Mouse (Mus musculus) T-helper 1 cell (primary cell): Measurements from ENCODE around the gene Cyp2c23.

Experiments
- in situ Hi-C: fragments of 300-600 bp; cut with MboI, MseI; formaldehyde crosslinking; loops from one replicate; pipeline ENCODE4 v1.15.1; 2025; ENCODE audit warnings: high pct_unique_total_duplicates

Gene Cyp2c23

DNA sequence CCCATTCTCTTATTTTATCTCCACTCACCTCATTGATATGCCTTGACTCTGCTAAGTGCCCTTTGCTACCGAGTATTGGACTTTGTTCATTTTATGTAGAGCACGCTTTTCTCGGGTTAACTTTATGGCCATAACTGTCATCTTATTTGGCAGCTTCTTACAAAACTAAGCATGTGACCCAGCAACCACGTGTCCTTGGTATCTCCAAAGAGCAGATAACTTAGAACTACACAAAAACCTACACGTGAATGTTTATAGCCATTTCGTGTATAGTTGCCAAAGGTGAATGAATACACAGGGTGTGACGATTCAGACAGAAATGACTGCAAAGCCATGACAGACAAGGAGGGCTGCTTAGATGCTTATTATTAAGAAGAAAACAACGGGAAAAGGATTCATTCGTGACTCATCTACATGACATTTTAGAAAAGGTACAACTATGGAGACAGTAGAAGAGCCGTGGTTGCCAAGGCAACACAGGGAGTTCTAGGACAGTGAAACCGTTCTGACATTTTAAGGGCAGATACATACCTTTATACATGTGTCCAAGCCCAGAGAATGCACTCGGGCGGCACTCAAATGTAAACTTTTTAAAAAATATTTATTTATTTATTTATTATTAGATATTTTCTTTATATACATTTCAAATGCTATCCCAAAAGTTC lies 4.0 kb downstream of the Cyp2c23 start:
- in situ Hi-C loops, result no loop called here

DNA sequence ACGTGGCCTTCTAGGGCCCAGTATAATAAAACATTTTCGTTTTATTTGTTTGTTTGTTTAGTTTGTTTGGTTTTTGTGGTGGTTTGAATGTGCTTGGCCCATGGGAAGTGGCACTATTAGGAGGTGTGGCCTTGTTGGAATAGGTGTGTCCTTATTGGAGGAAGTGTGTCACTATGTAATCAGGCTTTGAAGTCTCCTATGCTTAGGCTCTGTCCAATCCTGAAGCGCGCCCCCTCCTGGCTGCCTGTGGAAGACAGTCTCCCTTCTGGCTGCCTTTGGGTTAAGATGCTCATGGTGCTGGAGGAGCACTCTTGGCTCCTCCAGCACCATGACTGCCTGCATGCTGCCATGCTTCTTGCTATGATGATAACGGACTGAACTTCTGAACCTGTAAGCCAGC lies 5.9 kb downstream of the Cyp2c23 start:
- in situ Hi-C loops, result no loop called here

DNA sequence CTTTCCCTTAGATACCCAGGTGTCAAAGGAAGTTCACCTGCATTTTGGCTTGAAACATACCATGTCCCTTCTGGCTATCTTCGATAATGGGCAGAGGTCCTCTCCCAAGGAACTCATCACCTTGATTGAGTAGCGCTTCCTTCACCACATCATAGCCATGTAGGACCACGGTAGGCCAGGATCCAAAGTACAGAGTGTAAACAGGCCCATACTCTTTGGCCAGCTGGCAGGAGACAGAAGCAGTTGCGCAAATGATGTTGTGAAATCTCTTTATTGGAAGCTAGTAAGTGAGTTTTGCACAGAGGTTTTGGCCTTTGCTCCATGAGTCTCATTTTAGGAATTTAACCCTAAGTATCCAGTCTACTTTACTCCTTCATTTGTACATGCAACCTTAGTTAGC lies 7.5 kb downstream of the Cyp2c23 start:
- in situ Hi-C loops, result no loop called here

DNA sequence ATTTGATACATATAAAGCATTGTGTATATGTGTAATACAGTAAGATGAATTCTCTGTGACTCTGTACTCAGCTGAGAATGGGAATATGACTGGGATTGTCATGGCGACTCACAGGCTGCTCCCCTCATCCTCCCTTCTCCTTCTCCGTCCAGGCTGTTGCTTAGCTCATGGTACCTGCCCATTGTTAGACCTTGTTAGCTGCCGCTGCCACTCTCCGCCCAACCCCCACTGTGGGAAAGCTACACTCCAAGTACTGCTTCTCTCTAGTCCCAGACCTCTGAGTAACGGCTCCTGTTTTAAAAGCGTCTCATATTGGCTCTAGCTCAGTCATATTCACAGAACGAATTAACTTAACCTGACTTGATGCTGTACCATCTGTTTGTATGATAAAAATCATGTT lies 9.3 kb downstream of the Cyp2c23 start:
- in situ Hi-C loops, result no loop called here

DNA sequence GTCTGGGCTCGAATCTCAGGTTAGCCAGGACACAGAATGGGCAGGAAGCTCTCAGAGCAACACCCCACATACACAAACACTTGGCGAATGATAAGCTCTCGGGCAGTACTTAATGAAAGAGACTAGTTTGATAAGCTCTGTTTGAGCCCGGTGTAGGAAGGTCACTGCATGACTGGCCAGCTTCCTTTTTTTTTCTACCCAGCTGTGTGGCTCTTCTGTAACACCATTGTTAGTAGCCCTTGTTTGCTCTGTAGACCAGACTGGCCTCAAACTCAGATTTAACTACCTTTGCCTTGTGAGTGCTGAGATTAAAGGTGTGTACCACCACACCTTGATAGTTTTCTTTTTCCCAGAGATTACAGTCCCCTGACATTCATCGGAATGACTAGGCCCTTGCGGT lies 15.1 kb downstream of the Cyp2c23 start:
- in situ Hi-C loops, result no loop called here

DNA sequence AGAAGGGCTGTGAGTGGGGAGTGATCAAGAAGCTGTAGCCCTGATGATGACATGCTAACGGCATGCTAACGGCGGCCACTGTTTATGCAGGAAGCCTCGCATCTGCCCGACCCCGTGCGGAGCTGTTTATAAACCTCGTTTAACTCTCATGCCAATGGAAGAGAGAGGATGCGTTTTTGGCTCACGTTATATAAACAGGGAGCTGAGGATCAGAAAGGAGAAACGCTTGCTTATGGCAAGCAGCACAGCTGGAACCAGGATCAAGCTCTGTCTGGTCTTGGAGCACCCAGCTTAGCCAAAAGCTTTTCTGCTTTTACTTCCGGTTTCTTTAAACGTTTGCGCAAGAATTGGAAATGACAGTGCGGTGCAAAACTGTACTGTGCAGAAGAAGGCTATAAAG lies 20.2 kb downstream of the Cyp2c23 start:
- in situ Hi-C loops, result loop anchor here (10.0 kb wide), 1 partner anchor 1326 kb away; no protein-coding TSS in a partner anchor

DNA sequence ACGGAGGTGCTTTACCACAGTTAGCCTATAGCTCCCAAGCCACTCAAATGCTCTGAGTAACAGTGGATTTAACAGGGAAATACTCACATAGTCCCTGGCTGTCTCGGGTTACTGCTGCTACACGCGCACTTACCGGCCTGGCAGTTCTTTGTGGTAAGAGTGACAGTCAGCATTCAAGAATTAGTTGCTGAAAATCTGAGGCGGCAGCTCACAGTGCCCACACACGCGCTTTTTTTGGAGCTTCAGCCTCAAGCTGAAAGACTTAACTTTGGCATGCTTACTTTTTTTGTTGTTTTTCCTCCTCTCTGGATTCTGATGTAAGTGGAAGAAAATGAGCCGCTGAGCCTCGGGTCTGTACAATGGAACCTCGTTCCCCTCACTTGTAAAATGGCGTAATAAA lies 21.8 kb downstream of the Cyp2c23 start:
- in situ Hi-C loops, result loop anchor here (10.0 kb wide), 1 partner anchor 1328 kb away; no protein-coding TSS in a partner anchor

DNA sequence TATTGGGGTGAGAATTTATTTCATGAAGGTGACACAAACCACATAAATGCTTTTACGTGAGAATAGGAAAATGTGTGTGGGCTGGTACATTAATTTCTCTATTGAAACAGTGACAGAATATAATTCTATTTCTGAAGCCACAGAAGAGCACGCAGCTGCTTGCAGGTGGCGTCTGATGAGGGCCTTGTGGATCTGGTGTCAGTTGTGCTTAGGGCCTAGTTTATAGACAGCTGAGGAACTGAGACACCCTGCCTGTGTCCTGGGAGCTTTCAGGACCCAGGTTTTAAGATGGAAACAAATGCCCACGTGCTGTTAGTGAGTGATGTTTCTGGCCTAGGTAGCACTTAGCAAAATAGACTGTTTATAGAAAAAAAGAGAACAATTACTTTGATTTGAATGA lies 24.0 kb downstream of the Cyp2c23 start:
- in situ Hi-C loops, result loop anchor here (10.0 kb wide), 1 partner anchor 1330 kb away; no protein-coding TSS in a partner anchor

DNA sequence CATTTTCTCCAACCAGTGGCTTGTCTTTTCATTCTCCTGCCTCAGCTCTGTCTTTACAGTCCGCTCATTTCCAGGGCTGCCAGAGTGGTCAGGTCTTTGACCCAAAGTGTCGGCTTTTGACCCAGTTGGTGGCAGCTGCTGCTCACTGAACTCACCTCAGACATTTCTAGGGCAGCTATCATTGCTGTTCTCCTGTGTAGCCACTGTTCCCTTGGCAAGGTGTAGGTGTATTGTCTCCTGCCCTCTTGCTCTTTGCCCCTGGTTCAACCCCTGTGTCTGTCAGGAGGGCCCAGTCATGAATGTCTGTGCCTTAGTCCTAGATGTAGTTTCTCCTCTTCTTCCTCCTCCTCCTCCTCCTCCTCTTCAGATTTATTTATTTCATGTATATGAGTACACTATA lies 24.7 kb downstream of the Cyp2c23 start:
- in situ Hi-C loops, result loop anchor here (10.0 kb wide), 1 partner anchor 1331 kb away; no protein-coding TSS in a partner anchor

DNA sequence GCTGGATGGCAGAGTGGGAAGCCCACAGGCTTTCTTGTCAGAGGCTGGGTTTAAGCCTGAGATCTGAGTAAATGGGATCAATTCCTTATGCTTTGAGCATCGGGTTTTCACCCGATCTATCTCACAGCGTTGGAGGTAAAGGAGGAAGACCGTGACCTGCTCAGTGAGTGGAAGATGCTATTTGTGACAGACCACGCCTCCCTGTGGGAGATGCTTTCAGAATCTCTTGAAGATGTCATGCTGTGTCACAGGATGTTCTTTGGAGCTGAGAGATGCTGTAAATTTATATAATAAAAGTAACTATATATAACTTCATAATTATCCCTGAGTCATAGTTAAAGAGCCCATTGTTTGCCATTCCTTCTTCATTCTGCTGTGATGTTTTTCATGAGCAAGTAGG lies 28.3 kb downstream of the Cyp2c23 start:
- in situ Hi-C loops, result loop anchor here (10.0 kb wide), 1 partner anchor 1334 kb away; no protein-coding TSS in a partner anchor

DNA sequence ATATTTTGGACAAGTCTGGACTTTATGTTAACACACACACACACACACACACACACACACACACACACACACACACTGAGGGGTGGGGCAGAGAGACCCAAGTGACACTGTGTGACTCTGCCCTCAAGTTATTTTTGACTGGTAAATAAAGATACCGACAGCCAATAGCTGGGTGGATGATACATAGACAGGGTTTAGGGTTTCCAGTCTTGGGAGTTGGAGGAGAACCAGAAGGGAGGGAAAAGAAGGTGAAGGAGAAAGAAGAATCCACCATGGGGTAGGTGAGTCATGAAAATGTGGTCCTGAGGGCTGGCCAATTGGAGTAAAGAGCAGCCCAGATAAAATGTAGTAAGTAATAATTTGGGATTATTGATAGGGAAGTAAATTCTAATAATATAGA lies 28.9 kb downstream of the Cyp2c23 start:
- in situ Hi-C loops, result loop anchor here (10.0 kb wide), 1 partner anchor 1335 kb away; no protein-coding TSS in a partner anchor

DNA sequence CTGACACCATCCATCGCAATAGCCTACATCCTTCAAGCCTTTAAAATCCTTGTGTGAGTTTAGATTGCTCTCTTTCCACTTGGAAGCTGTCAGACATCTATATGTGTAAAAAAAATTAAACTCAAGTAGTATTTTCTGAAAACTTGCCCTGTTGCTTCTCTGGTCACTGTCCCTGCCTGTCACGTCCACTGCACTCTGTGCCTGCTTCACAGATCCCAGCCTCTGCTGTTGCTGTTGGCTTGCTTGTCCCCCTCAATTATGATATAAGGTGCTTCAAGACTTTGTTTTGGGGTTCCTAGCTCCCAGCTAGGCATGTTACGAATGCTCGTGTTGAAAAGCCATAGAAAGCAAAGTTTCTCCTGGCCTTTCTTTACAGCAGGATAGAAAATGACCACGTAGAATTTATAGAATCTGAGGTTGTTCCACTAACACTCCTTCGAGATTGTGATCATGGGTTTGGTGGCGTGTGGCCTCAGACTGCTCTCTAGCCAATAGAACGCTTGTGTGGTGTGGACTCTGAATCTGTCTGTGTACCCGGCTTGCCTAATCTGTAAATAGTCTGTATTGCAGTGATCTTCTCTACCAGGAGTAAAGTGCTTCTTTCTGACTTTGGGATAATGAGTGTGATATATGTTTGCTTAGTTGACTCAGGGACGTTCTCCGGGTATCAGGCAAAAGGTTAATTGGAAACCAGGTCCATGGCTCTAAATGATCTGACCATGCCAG lies 30.0 kb downstream of the Cyp2c23 start:
- in situ Hi-C loops, result no loop called here

DNA sequence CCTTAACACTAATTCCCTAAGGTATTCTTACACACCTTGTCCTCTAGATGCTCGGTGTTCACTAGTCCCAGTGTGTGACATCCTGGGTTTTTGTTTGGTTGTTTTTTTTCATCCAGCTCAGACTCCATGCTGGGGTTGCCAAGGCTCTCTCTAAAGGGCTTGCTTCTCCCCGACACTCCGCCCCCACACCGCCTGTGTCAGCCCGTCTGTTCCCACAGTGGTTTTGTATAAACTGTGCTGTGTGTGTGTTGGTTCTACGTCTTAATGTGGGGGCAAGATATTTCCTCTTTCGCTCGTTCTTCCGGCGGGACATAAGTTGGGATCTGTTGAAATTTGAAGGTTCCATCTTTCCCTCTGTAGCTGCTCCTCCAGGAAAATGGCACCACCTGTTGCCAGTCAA lies 30.9 kb downstream of the Cyp2c23 start:
- in situ Hi-C loops, result no loop called here

DNA sequence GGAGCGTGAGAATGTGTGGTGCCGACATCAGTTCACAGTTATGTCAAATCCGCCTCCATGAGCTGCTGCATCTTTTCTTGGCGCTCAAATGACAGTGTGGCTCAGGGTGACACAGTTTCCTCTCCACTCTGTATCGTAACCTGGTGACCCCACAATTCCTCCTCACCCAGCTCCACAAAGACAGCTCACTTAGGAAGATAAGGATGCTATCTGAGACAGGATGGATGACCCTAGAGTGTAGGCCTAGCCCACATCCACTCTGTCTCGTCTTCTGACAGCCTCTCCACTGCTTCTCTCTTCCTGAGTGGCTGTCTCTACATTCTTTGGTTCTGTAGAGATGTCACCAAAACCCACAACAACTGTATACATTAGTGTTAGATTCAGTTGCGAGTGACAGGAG lies 33.6 kb downstream of the Cyp2c23 start:
- in situ Hi-C loops, result no loop called here

DNA sequence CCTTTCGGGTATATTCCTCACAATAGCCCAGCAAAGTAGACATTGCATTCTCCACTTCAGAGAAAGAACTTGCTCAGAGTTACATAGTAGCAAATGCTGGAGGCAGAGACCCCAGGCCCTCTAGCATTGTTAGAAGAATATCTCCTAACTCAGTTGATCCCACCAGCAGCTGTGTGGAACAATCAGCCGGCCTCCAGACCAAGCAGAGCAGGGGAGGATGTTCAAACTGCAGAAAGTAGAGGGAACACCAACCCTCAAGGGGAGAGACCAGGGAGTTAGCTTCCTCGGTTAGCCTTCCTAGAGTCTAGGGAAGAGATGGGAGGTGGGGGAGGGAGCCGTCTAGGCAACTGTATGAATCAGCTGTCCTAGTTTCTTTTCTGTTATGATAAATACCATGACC lies 36.5 kb downstream of the Cyp2c23 start:
- in situ Hi-C loops, result no loop called here

DNA sequence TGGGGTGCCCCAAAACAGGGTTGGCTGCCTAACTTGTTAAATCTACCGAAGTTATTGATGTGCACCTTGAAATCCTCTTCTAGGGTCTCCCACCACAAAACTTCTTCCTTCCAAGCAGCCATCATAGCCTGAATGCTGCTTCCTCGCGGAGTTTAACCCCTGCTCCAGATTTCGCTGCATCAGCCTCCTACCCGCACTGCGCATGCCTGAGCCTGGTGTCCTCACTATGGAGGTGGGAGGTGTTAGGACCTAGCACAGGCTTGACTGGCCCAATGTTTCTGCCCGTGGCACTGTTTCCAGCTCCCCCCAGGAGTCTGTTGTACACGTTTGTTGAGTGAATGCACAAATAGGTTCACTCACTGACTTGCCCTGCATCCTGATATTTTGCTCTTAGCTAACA lies 38.6 kb downstream of the Cyp2c23 start:
- in situ Hi-C loops, result no loop called here

DNA sequence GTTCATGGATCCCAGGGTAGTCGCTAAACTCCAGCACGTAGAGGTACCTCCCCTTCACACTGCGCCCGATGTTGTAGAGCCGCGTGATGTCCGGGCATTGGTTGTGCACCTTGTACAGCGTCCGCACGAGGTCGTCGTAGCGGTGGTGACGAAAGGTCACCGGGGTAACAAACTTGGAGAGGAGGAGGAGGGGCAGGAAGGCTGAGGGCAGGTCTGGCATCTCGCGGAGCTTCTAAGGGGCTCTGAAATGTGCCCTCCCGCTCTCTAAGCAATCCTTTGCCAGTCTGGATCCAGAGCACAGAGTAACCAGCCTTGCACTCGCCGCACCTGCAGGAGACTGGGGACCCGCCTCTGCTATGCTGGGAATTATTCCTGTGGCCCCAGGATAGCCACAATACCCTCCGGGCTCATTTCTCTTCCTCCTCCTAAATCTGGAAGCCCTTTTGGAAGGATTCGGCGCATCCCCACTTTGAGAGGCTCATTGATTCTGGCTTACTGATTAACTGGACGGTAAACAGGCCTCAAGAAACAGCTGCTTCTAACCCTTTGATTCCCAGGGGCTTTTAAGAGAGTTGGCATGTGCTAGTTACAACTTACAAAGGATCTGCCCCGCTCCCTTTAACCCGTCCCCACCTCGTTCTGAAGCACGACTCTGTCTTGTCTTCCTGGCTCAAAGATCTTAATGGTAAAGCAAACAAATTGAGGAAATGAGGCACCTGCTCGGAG lies 42.8 kb downstream of the Cyp2c23 start, which contains the start of gene Cpn1:
TSS of gene Cpn1 (minus strand) at position 488 of the 726 bp plus-strand sequence.
- in situ Hi-C loops, result no loop called here

DNA sequence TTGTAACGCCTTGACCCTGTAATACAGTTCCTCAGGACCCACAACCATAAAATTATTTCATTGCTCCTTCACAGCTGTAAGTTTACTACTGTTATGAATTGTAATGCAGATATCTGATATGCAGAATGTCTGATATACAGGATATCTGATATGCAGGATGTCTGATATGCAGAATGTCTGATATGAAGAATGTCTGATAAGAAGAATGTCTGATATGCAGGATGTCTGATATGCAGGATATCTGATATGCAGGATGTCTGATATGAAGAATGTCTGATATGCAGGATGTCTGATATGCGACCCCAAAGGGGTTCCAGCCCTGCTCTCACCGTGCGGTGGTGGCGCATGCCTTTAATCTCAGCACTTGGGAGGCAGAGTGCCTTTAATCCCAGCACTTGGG lies 47.0 kb downstream of the Cyp2c23 start:
- in situ Hi-C loops, result no loop called here

DNA sequence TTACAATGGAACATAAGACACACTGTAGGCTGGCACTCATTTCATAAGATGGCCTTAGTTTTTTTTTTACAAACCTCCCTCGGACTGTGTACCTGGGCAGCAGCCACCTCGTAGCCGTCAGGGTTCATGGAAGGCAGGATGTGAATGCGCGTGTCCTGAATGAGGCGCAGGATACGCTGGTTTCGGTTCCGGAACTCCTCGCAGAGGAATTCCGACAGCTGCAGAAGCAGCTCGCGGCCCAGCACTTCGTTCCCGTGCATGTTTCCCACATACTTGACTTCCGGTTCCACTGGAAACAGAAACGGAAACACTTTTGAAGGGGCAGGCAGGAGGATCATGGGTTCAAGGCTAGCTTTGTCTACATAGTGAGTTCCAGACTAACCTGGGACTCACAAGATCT lies 48.3 kb downstream of the Cyp2c23 start:
- in situ Hi-C loops, result no loop called here

DNA sequence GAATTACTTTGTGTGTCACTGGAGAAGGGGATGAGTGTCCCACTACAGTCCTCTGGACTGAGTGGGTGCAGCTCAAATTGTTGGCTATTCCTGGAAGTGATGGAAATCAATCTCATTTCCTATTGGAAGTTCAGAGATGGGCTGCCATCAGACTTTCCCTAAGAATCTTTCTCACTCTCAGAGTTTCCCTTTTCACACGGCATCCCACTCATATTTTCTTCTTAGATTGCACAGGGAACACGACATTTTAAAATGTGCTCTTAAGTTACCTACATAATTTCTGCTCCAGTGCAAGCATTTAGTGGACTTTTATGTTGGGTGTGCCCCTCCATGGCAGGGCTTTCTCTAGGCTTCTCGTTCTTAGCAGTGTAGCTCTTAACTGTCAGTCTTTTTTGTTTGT lies 51.2 kb downstream of the Cyp2c23 start:
- in situ Hi-C loops, result no loop called here

DNA sequence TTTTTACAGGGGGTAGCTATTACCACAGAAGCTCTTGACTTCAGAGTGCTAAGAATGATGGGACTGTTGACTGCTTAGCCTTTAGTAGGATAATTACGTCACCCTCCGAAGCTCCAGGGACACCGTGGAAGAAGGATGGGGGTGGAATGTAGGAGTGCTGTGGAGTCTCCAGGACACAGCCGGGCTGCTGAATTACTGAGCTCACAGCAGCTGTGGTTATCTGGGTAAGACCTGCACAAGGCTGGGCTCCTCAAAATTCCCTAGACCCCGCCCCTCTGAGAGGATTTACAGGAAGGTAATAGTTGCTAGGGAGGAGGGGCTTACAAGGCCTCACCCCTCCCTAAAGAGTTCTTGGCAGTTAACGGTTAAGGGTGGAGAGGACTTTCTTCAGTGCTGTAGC lies 52.3 kb downstream of the Cyp2c23 start:
- in situ Hi-C loops, result no loop called here

DNA sequence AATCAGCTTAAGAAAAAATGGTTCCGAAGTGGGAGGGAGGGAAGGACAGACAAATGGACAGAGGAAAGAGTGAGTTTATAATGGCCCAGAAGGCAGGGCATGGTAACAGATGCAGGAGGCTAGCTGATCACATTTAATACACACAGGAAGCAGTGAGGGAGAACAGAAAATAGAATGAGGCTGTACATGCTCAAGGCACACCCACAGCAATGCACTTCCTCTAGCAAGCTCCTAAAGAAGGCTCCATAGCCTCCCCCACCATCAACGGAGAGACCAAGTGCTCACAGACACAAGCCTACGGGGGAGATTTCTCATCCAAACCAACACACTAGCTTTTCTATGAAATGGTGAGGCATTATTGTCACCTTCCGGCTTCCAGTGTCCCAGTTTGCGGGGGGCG lies 54.8 kb downstream of the Cyp2c23 start:
- in situ Hi-C loops, result no loop called here
